Mouse (Mus musculus): ENCODE results near the gene Gxylt1.

DNA sequence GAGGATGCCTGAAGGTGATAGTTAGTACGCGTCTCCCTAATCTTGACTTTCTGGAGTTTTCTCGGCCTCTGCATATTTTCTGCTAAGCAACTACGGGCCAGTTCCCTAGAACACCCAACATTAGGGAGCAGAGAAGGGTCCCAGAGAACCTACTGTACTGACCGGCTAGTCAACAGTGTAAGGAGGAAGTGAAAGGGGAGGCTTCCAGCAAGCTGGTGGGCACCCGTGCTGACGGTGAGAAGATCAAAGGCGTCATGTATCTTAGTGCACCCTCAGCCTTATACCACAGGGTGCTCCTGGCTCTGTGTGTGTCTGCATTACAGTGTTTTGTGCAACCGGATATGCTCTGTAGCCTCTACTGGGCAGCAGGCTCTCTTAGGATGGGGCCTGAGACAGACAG lies 62.4 kb downstream of the Gxylt1 start:
- TF ChIP-seq CTCF (IDR thresholded peaks at IDR 0.05; ENCODE audit: control insufficient read depth, insufficient read depth, insufficient replicate concordance, low read depth, low read length) = no peak
- TF ChIP-seq POLR2A (IDR thresholded peaks at IDR 0.05; ENCODE audit: control insufficient read depth, low read depth, low read length) = no peak
